Mouse (Mus musculus): ENCODE data around the gene Gm8068. TPM values are rescaled to one million over a fixed set of nuclear protein-coding genes. Genes with fewer than 3 reads are reported as not detected.

Gm8068 gene
- not detected for total RNA-seq (2023)

GRCm38 (mm10) chr14:41701785-41702184 is at the start of gene Gm8068:
Gene Gm8068 (minus strand): TSS chr14:41701885.

GRCm38 (mm10) chr14:41750514-41750913 is 48.8 kb upstream of the Gm8068 start, which contains the start of gene Gm7929:
Gene Gm7929 (minus strand): TSS chr14:41750614.

Other genes starting within 250 kb of the Gm8068 start
- gene Gm7954, start 248.4 kb downstream of the Gm8068 start, total RNA-seq (2023), result not detected
- gene Gm3486, start 212.4 kb downstream of the Gm8068 start, total RNA-seq (2023), result not detected
- not detected for gene Gm7970, start 146.3 kb downstream of the Gm8068 start, total RNA-seq (2023)
- not detected for gene 1700049E17Rik2, start 128.7 kb downstream of the Gm8068 start, total RNA-seq (2023)
- not detected for gene Gm3072, start 77.3 kb downstream of the Gm8068 start, total RNA-seq (2023)
- gene Gm3676, start 55.4 kb downstream of the Gm8068 start, total RNA-seq (2023), result not detected
- gene Gm7929, start 48.7 kb upstream of the Gm8068 start, total RNA-seq (2023), result not detected
- not detected for gene Gm47189, start 70.6 kb upstream of the Gm8068 start, total RNA-seq (2023)
- gene Gm7980, start 205.4 kb upstream of the Gm8068 start, total RNA-seq (2023), result not detected
- gene 1700049E17Rik1, start 223.1 kb upstream of the Gm8068 start, total RNA-seq (2023), result not detected
- gene 1700024B05Rik, start 242.1 kb upstream of the Gm8068 start, total RNA-seq (2023), result not detected